Mouse (Mus musculus) c-Kit-positive CD71-negative TER-119-negative erythroid progenitor cells, embryonic 14.5 days (primary cell): Measurements from ENCODE around the gene Fzd2.
"Not testable (repeated sequence)": the region's sequence is repeated elsewhere in the genome, so short reads cannot be mapped to it uniquely, and the experiment has no call there.

Experiments
- DNase-seq: peaks from one replicate; pipeline ENCODE4 v3.0.0-alpha.2; 2013; ENCODE audit warnings: low read depth

Fzd2 gene

GRCm38 (mm10) chr11:102604010-102604584 lies at the start of gene Fzd2:
Gene Fzd2, plus strand, starts transcription at chr11:102604396.
- peak; percentile 52 for DNase-seq

GRCm38 (mm10) chr11:102555400-102556030 lies 48.7 kb upstream of the Fzd2 start:
- DNase-seq, result no peak

GRCm38 (mm10) chr11:102556031-102556715 lies 48.0 kb upstream of the Fzd2 start, which contains the start of gene Gpatch8:
Gene Gpatch8, minus strand, starts transcription at chr11:102556392.
- DNase-seq, result peak; percentile 80

GRCm38 (mm10) chr11:102556716-102557074 lies 47.5 kb upstream of the Fzd2 start:
- DNase-seq, result no peak

- no peak for DNase-seq
These were observed 46.8 kb upstream of the Fzd2 start for GRCm38 (mm10) chr11:102557386-102557785.

GRCm38 (mm10) chr11:102558704-102559103 lies 45.5 kb upstream of the Fzd2 start:
- DNase-seq, result no peak

GRCm38 (mm10) chr11:102564952-102565671 lies 39.1 kb upstream of the Fzd2 start:
- DNase-seq, result not testable (repeated sequence)

- no peak for DNase-seq
These were observed 38.5 kb upstream of the Fzd2 start for GRCm38 (mm10) chr11:102565741-102566140.

GRCm38 (mm10) chr11:102566290-102566689 lies 37.9 kb upstream of the Fzd2 start:
- DNase-seq, result no peak

GRCm38 (mm10) chr11:102567157-102567556 lies 37.0 kb upstream of the Fzd2 start:
- no peak for DNase-seq

- DNase-seq, result no peak
These were observed 36.5 kb upstream of the Fzd2 start for GRCm38 (mm10) chr11:102567723-102568122.

- no peak for DNase-seq
These were observed 36.0 kb upstream of the Fzd2 start for GRCm38 (mm10) chr11:102568191-102568590.

GRCm38 (mm10) chr11:102568756-102569377 lies 35.3 kb upstream of the Fzd2 start:
- no peak for DNase-seq

- DNase-seq, result peak; percentile 89
These were observed 31.1 kb upstream of the Fzd2 start for GRCm38 (mm10) chr11:102572866-102573663.

- no peak for DNase-seq
These were observed 29.2 kb upstream of the Fzd2 start for GRCm38 (mm10) chr11:102575034-102575433.

- no peak for DNase-seq
These were observed 28.0 kb upstream of the Fzd2 start for GRCm38 (mm10) chr11:102576050-102576754.

- DNase-seq, result peak; percentile 78
These were observed 25.7 kb upstream of the Fzd2 start for GRCm38 (mm10) chr11:102578341-102579118.

- no peak for DNase-seq
These were observed 24.8 kb upstream of the Fzd2 start, which contains the start of gene Gm11627 for GRCm38 (mm10) chr11:102579165-102580033. Gene Gm11627, minus strand, starts transcription at chr11:102579461.

- no peak for DNase-seq
These were observed 24.2 kb upstream of the Fzd2 start for GRCm38 (mm10) chr11:102580034-102580330.
